Mouse (Mus musculus) retina, embryonic 14.5 days (tissue): Measurements from ENCODE around the gene Aldh18a1.
"Not testable (repeated sequence)": the region's sequence is repeated elsewhere in the genome, so short reads cannot be mapped to it uniquely, and the experiment has no call there.

Experiments used
- DNase-seq: peaks from one replicate; pipeline ENCODE4 v3.0.0-alpha.2; 2015; ENCODE audit warnings: low spot score

Gene Aldh18a1

DNA sequence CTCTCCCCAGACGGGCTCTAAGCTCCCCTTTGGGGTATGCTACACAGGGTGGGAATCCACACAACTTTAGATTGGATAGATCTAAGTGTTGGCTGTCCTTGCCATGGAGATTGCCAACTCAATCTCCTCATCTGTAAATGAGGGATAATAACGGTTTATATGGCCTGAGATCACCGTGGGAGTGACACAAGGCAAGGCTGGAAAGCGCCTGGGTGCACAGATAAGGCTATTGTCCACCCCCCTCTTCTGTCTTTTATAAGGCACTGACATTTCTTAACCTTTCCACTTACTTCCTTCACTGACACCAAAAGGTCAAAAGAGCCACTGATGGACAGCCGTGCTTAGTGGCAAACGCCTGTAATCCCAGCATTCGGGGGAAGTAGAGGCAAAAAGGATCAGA is 1.4 kb downstream of the Aldh18a1 start:
- DNase-seq: no peak

- DNase-seq: no peak
Observed at GRCm38 (mm10) chr19:40581662-40582061, 6.6 kb downstream of the Aldh18a1 start.

DNA sequence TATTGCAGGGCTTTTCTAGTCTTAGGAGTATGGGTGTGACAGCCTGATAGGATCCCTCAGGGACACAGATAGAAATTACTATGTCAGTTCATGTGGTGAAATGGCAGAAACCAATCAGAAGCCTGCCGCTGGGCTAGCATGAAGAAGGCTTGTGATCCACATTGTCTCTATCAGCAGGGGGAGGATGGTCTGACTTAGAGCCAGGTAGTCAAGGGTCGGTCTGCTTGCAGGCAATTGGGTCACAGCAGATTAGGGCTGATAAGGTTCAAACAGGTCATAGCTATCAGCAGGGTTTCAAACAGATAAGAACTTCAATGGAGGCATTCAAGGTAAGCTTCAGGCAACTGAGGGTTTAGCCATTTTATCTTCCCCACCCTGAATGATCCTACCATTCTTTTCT is 7.4 kb downstream of the Aldh18a1 start:
- DNase-seq: no peak

- no peak for DNase-seq
Observed at GRCm38 (mm10) chr19:40575438-40575837, 12.8 kb downstream of the Aldh18a1 start.

DNA sequence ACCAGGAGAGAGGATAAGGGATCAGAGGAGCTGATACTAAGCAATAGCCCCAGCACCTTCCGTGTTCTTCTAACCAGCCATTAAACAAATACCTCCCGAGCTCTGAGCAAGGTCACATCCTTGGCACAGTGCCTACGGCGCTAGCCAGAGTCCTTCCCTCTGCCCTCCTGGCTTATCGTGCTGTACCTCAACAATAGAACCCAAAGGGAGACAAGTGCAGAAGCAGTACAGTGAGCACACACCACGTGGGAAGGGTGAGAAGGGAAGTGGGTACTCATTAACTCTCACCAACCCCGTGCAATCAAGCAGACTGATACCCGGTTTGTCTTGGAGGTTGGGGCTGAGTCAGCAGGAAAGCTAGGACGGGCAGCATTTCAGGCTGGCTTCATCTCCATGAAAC is 17.5 kb downstream of the Aldh18a1 start:
- no peak for DNase-seq

DNA sequence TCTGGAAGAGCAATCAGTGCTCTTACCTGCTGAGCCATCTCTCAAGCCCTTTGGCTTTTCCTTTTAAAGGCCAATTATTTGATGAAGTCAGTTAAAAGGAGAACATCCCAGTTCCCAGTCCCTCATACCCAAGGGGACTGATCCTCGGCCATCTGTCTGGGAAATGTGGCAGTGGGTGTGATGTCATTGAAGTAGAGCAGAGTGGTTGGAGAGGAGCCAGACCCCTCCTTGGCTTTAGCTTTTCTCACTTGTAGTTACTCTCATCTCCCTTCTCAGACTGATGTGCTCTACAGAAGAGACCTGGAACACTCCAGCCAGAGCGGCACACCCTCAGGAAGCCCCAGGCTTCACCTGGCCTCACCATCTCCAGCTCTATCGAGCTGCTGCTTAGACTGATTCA is 20.6 kb downstream of the Aldh18a1 start:
- DNase-seq: no peak

GRCm38 (mm10) chr19:40563880-40564645 is 24.2 kb downstream of the Aldh18a1 start:
- no peak for DNase-seq

GRCm38 (mm10) chr19:40561521-40561920 is 26.7 kb downstream of the Aldh18a1 start:
- DNase-seq: not testable (repeated sequence)

DNA sequence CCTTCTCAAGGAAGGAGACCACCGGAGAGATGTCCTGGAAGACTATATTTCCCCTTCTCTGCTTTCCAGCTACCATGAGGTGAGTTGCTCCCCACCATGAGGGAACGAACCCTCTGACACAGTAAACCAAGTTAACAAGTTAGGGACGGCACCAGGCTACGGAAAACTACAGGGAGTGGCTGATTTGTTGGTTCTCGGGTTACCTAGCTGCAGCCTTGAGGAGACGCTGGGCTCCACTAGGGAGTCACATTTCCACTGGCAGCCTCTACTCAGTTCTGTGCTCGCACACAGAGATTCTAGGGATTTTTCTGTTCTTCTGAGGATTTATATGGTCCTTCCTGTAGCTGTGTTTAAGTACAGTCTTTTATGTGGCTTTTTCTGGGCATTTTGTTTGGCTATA is 32.2 kb downstream of the Aldh18a1 start:
- DNase-seq: no peak

- no peak for DNase-seq
Observed at GRCm38 (mm10) chr19:40555136-40555535, 33.1 kb downstream of the Aldh18a1 start.

- DNase-seq: no peak
Observed at GRCm38 (mm10) chr19:40554343-40554742, 33.9 kb downstream of the Aldh18a1 start.

GRCm38 (mm10) chr19:40553849-40554248 is 34.4 kb downstream of the Aldh18a1 start:
- DNase-seq: no peak

GRCm38 (mm10) chr19:40553014-40553789 is 35.1 kb downstream of the Aldh18a1 start:
- DNase-seq: no peak

DNA sequence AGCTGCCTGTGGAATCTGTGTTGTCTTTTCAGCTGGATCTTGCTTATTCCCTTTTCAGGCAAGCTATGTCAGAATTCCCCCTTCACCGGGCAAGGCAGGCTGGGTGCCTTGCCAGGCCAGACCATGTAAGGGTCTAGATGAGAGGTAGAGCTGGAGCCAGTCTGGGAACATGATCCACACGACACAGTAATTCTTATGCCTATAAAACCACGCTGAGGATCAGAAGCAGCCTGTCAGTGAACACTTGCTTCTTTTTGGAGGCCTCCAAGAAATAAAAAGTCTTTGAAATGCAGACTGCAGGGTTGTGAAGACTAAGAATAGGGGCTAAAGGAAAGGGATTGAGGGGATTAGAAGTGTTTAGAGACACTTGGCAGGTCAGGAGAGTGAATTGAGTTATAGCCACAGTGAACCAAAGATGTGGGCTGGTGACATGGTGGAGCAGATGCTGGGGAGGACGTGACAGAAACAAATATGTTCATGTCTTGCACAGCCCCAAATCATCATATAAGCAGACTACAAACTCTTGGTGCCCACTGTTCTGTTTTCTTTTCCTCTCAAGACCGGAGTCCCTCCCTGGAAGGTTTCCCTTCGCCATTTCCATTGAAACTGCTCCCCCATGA is 38.6 kb downstream of the Aldh18a1 start:
- no peak for DNase-seq

GRCm38 (mm10) chr19:40548796-40549515 is 39.3 kb downstream of the Aldh18a1 start:
- DNase-seq: peak; percentile 47

- DNase-seq: no peak
Observed at GRCm38 (mm10) chr19:40548386-40548785, 39.9 kb downstream of the Aldh18a1 start.

DNA sequence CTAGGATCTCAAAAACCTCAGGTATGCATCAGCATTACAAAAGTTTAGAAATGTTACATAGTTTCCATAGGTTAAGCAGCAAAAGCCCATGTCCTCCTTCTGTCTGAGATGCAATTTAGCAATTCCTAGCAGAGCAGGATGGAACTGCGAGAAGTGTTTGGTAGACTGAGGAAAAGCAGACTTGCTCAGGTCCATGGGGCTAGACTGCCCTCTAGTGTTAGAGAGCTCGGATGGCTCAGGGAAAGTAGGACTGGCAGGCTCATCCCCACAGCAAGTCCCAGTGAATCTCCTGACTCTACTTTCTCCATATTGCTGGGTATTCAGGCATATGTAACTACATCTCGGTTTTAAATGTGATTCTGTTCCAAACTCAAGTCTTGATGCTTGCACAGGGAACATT is 43.4 kb downstream of the Aldh18a1 start:
- peak; percentile 87 for DNase-seq

DNA sequence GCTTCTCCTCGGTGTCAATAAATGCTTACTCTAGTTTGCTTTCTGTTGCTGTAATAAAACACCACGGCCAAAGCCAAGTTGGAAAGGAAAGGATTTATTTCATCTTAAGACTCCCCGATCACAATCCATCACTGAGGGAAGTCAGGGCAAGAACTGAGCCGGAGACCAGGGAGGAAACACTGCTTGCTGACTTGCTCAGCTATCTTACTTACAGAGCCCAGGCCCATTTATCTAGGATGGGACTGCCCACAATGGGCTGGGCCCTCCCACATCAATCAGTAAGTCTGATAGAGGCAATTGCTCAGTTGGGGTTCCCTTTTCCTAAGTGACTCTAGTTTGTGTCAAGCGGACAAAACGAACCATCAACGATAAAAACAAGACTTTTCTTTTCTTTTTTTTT is 45.5 kb downstream of the Aldh18a1 start:
- no peak for DNase-seq

DNA sequence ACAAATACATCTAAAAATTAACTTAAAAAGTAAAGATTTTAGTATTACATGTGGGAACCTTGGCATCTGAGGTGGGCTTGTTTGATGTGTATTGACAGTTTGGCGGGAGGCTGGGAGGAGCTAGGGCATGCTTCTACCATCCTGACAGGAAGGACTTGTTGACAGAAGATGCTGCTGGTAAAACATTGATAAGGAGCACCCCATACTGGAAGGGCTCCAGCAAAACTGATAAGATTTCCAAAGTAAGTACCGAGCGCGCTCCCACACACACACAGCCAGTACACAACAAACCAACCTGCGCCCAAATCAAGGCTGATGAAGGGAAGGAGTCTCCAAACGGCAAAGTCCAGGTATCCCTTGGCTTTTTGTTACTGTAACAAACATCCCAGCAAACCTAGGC is 51.7 kb downstream of the Aldh18a1 start:
- DNase-seq: no peak

GRCm38 (mm10) chr19:40532525-40532924 is 55.7 kb downstream of the Aldh18a1 start:
- DNase-seq: no peak

- DNase-seq: no peak
Observed at GRCm38 (mm10) chr19:40530323-40530722, 57.9 kb downstream of the Aldh18a1 start.

GRCm38 (mm10) chr19:40528254-40528653 is 60.0 kb downstream of the Aldh18a1 start:
- DNase-seq: no peak
